Mouse (Mus musculus) frontal cortex, postnatal 10 days (tissue): ENCODE results near the gene March7.

Source experiments
- DNase-seq, 2 experiments: peaks; one replicate each; pipeline ENCODE4 v3.0.0; 2022; ENCODE audit warnings: low spot score in 2 of 2, mixed read lengths in 1 of 2

The March7 gene

DNA sequence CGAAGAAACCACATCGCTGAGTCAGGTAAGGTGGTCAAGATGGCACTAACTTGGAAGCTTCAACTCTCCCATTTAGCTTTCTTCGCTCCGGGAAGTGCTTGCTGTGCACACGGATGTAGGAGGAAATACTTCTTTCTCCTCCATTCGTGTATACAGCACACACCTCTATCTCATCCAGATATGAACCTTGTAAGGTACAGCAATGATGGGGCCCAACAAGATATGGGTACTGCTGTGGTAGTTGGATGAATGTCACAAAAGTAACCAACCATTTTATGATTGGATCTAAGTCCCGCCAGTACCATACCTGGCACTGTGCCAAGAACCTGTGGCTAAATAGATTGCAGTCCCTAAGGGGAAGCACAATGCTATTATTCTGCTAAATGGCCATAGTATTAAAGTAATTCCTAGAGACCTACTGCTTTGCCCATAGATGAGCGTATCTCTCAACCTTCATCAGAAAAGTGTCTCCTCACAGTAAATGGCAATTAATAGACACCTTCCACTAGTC, 75.5 kb downstream of the March7 start:
- DNase-seq = no peak

DNA sequence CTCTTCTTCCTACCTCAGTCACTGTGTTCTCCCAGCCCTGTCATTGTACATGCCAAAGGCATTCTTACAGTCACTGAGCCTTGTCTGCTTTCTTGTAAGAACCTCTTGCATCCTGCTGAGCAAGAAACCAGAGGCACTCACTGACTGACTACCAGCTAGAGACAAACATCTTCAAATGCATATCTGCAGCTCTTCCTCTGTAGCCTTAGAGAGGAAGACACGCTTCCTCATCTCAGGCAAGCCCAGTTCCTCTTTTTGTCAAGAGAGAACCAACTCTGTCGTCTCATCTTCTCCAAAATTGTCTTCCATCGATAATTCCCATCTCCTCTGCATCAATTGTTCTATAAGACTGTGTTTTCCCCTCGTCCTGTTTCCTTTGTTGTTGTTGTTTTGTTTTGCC, 78.9 kb downstream of the March7 start:
- DNase-seq = no peak

GRCm38 (mm10) chr2:60289451-60289850, 79.8 kb downstream of the March7 start:
- no peak for DNase-seq

GRCm38 (mm10) chr2:60291381-60291780, 81.7 kb downstream of the March7 start:
- DNase-seq = no peak

- no peak for DNase-seq
Observed at GRCm38 (mm10) chr2:60298266-60298665, 88.6 kb downstream of the March7 start.

GRCm38 (mm10) chr2:60299323-60299722, 89.6 kb downstream of the March7 start:
- DNase-seq = no peak
